Mouse (Mus musculus): ENCODE data around the gene Olfml2a. TPM values are rescaled to one million over a fixed set of nuclear protein-coding genes. Genes with fewer than 3 reads are reported as not detected.
A peak's percentile ranks its signal among the peaks of the same experiment; 100 is the strongest.

Olfml2a gene
- total RNA-seq (2014; rRNA removed) (7.5 and 8.8 TPM in 2 replicates), polyA plus RNA-seq (2015; fragmentation: Nextera tagmentation; extraction: Ambion mirVana) (2.7 and 3.3 TPM in 2 replicates)

DNA sequence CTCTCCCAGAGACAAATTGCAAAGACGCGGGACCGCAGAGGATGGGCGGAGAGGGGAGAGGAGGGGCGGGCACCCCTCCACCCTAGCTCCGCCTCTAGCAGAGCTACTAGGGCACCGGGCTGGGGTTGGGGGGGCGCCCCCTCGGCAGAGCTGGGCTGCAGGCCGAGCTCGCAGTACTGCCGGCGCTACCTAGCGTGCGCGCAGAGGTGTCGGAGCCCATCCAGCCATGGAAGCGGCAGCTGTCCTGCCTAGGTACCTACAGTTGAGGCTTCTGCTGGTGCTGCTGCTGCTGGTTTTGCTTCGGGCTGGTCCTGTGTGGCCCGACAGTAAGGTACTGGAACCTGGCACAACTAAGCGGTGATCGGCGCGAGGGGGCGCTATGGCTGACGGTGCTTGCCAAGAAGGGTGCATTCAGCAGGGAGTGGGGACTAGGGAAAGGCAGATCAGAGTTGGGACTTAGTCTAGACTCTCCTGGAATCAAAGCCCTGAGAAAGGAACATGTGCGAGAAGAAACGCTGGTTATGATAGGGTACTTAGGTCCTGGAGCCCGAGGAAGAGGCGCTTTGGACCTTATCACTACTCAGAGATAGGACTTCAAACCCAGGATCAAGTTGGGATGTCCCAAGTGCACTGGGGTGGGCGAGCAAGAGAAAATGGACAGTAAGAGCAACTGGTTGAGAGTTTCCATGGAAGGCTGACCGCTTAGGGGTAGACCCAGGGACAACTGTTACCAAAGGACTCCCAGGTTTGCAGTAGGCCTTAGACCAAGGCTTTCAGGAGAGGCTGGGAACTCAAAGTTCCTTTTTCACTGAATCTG is at the start of gene Olfml2a:
Gene Olfml2a (plus strand): TSS at position 128 of the 817 bp plus-strand sequence.
- Histone ChIP-seq H3K4me1 (ENCODE audit: insufficient read depth, low read length) (peaks cover 6% of the 10 kb centered on the region; the same call in 1 of the 2 replicates), H3K9me3 (ENCODE audit: low read length) (no peaks in the 10 kb centered on the region), H3K36me3 (ENCODE audit: insufficient read depth, low read length) (no peaks in the 10 kb centered on the region), H3K4me2 (ENCODE audit: low read depth, low read length) (peak within 1 kb of the TSS; percentile 84), H3K27ac (0 out of 2 replicates have a peak within 1 kb of the TSS, but pooled peaks have one; percentile 11), H3K9ac (replicated peaks; ENCODE audit: low read length) (peak within 1 kb of the TSS; percentile 51; the same call in 1 of the 2 replicates), H3K27me3 (ENCODE audit: insufficient read depth, low read length) (no peaks in the 10 kb centered on the region), H3K4me3 (ENCODE audit: low read length) (peak within 1 kb of the TSS; percentile 43)
- ATAC-seq (peak; percentile 76), DNase-seq (ENCODE audit: low spot score) (peak; percentile 67)
- 8% methylated on average over 30 of the region's 32 CpGs for WGBS
- TF ChIP-seq CTCF (IDR thresholded peaks at IDR 0.05; ENCODE audit: low read depth), result peak; percentile 72

DNA sequence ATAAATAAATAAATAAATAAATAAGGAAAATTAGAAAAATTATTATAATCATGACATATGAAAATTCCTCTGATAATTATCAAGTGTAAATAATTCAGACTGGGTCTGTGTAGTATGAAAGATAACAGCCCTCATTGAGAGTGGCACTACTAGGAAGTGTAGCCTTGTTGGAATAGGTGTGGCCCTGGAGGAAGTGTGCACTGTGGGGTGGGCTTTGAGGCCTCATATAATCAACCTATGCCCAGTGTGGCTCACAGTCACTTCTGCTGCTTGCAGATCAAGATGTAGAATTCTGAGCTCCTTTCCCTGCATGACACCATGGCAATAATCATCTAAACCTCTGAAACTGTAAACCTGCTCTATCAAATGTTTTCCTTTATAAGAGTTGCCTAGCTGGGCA is 28.9 kb upstream of the Olfml2a start:
- no peak overlapping the region for H3K4me3 ChIP-seq (ENCODE audit: low read length)
- H3K9ac ChIP-seq (replicated peaks; ENCODE audit: low read length), result no peak overlapping the region
- H3K36me3 ChIP-seq (ENCODE audit: insufficient read depth, low read length), result no peaks in the 10 kb centered on the region
- no peak overlapping the region for H3K4me2 ChIP-seq (ENCODE audit: low read depth, low read length)
- no peaks in the 10 kb centered on the region for H3K27me3 ChIP-seq (ENCODE audit: insufficient read depth, low read length)
- H3K9me3 ChIP-seq (ENCODE audit: low read length), result no peaks in the 10 kb centered on the region
- no peak for DNase-seq (ENCODE audit: low spot score)
- no peak for ATAC-seq
- H3K27ac ChIP-seq, result no peak overlapping the region
- H3K4me1 ChIP-seq (ENCODE audit: insufficient read depth, low read length), result no peaks in the 10 kb centered on the region; the same call in 1 of the 2 replicates
- TF ChIP-seq CTCF (IDR thresholded peaks at IDR 0.05; ENCODE audit: low read depth), result no peak

- H3K4me2 ChIP-seq (ENCODE audit: low read depth, low read length), result no peak overlapping the region
- H3K27me3 ChIP-seq (ENCODE audit: insufficient read depth, low read length), result no peaks in the 10 kb centered on the region
- ATAC-seq (no peak), DNase-seq (ENCODE audit: low spot score) (no peak)
- no peak overlapping the region for H3K27ac ChIP-seq
- no peak overlapping the region for H3K9ac ChIP-seq (replicated peaks; ENCODE audit: low read length)
- no peaks in the 10 kb centered on the region for H3K36me3 ChIP-seq (ENCODE audit: insufficient read depth, low read length)
- no peak for TF ChIP-seq CTCF (IDR thresholded peaks at IDR 0.05; ENCODE audit: low read depth)
- H3K4me3 ChIP-seq (ENCODE audit: low read length), result no peak overlapping the region
- no peaks in the 10 kb centered on the region; the same call in 1 of the 2 replicates for H3K4me1 ChIP-seq (ENCODE audit: insufficient read depth, low read length)
- 72% methylated on average over 1 of the region's 1 CpGs for WGBS
- H3K9me3 ChIP-seq (ENCODE audit: low read length), result no peaks in the 10 kb centered on the region
These were observed 27.5 kb upstream of the Olfml2a start for GRCm38 (mm10) chr2:38904290-38904689.

GRCm38 (mm10) chr2:38906097-38906496 is 25.7 kb upstream of the Olfml2a start:
- Histone ChIP-seq H3K36me3 (ENCODE audit: insufficient read depth, low read length) (no peaks in the 10 kb centered on the region), H3K9ac (replicated peaks; ENCODE audit: low read length) (no peak overlapping the region), H3K4me3 (ENCODE audit: low read length) (no peak overlapping the region), H3K9me3 (ENCODE audit: low read length) (no peaks in the 10 kb centered on the region), H3K4me1 (ENCODE audit: insufficient read depth, low read length) (no peaks in the 10 kb centered on the region; the same call in 1 of the 2 replicates), H3K27ac (no peak overlapping the region), H3K4me2 (ENCODE audit: low read depth, low read length) (no peak overlapping the region), H3K27me3 (ENCODE audit: insufficient read depth, low read length) (no peaks in the 10 kb centered on the region)
- 56% methylated on average over 5 of the region's 5 CpGs for WGBS
- no peak for DNase-seq (ENCODE audit: low spot score)
- no peak for ATAC-seq
- TF ChIP-seq CTCF (IDR thresholded peaks at IDR 0.05; ENCODE audit: low read depth), result no peak

- H3K27ac ChIP-seq, result no peak overlapping the region
- H3K4me2 ChIP-seq (ENCODE audit: low read depth, low read length), result no peak overlapping the region
- H3K9me3 ChIP-seq (ENCODE audit: low read length), result no peaks in the 10 kb centered on the region
- 71% methylated on average over 1 of the region's 1 CpGs for WGBS
- TF ChIP-seq CTCF (IDR thresholded peaks at IDR 0.05; ENCODE audit: low read depth), result no peak
- H3K27me3 ChIP-seq (ENCODE audit: insufficient read depth, low read length), result no peaks in the 10 kb centered on the region
- H3K4me1 ChIP-seq (ENCODE audit: insufficient read depth, low read length), result no peaks in the 10 kb centered on the region; the same call in 1 of the 2 replicates
- H3K36me3 ChIP-seq (ENCODE audit: insufficient read depth, low read length), result no peaks in the 10 kb centered on the region
- H3K4me3 ChIP-seq (ENCODE audit: low read length), result no peak overlapping the region
- ATAC-seq, result no peak
- DNase-seq (ENCODE audit: low spot score), result no peak
- no peak overlapping the region for H3K9ac ChIP-seq (replicated peaks; ENCODE audit: low read length)
These were observed 23.2 kb upstream of the Olfml2a start for GRCm38 (mm10) chr2:38908604-38909003.

DNA sequence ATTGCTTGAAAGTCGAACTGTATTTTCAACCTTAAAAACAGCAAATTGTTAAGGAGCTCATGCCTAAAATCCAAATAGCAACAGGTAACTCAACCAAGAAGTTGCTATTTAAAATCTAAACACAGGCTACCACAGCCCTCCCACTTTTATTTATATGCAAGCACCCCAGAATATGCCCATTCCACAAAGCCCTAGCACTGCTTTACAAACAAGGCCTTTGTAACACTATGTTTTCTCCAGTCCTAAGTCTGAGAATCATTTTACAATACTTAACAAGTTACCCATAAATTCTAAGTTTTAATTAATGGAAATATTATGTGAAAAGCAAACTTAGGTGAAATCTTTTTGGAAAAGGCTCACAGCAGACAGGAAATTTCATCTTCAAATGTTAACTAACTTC is 17.3 kb upstream of the Olfml2a start:
- H3K9ac ChIP-seq (replicated peaks; ENCODE audit: low read length), result no peak overlapping the region
- TF ChIP-seq CTCF (IDR thresholded peaks at IDR 0.05; ENCODE audit: low read depth), result no peak
- H3K9me3 ChIP-seq (ENCODE audit: low read length), result no peaks in the 10 kb centered on the region
- no peak overlapping the region for H3K4me2 ChIP-seq (ENCODE audit: low read depth, low read length)
- no peak overlapping the region for H3K4me3 ChIP-seq (ENCODE audit: low read length)
- 24% methylated on average over 1 of the region's 1 CpGs for WGBS
- ATAC-seq (no peak), DNase-seq (ENCODE audit: low spot score) (no peak)
- no peaks in the 10 kb centered on the region for H3K4me1 ChIP-seq (ENCODE audit: insufficient read depth, low read length)
- no peak overlapping the region for H3K27ac ChIP-seq
- no peaks in the 10 kb centered on the region for H3K36me3 ChIP-seq (ENCODE audit: insufficient read depth, low read length)
- H3K27me3 ChIP-seq (ENCODE audit: insufficient read depth, low read length), result no peaks in the 10 kb centered on the region

DNA sequence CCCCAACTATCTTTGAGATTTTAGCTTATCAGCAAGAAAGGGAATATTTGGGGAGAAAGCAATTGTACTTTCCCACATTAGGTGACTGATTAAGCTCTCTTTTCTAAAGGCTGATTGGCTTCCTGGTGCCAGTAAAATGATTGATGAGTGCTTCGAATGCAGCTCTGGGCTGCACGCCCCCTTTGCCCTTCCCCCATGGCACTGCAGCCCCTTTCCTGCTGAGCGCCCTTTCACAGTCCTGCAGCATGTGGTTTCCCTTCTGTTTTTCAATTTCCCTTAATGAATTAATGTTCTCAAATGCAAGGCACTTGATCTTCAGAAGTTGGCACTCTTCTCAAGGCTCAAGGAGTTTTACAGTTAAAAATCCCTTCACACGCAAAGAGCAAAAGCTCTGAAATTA is 16.8 kb upstream of the Olfml2a start:
- H3K27ac ChIP-seq, result no peak overlapping the region
- ATAC-seq (no peak), DNase-seq (ENCODE audit: low spot score) (peak; percentile 31)
- H3K9me3 ChIP-seq (ENCODE audit: low read length), result no peaks in the 10 kb centered on the region
- no peak for TF ChIP-seq CTCF (IDR thresholded peaks at IDR 0.05; ENCODE audit: low read depth)
- no peaks in the 10 kb centered on the region for H3K36me3 ChIP-seq (ENCODE audit: insufficient read depth, low read length)
- 25% methylated on average over 4 of the region's 4 CpGs for WGBS
- H3K27me3 ChIP-seq (ENCODE audit: insufficient read depth, low read length), result no peaks in the 10 kb centered on the region
- no peak overlapping the region for H3K9ac ChIP-seq (replicated peaks; ENCODE audit: low read length)
- no peak overlapping the region for H3K4me3 ChIP-seq (ENCODE audit: low read length)
- no peaks in the 10 kb centered on the region for H3K4me1 ChIP-seq (ENCODE audit: insufficient read depth, low read length)
- no peak overlapping the region for H3K4me2 ChIP-seq (ENCODE audit: low read depth, low read length)
